Mouse (Mus musculus): Measurements from ENCODE around the gene Adamts7. TPM values are rescaled to one million over a fixed set of nuclear protein-coding genes. Genes with fewer than 3 reads are reported as not detected.

Adamts7 gene
- total RNA-seq, 2 experiments from 2014 or later, result 0.59 to 0.97 TPM

DNA sequence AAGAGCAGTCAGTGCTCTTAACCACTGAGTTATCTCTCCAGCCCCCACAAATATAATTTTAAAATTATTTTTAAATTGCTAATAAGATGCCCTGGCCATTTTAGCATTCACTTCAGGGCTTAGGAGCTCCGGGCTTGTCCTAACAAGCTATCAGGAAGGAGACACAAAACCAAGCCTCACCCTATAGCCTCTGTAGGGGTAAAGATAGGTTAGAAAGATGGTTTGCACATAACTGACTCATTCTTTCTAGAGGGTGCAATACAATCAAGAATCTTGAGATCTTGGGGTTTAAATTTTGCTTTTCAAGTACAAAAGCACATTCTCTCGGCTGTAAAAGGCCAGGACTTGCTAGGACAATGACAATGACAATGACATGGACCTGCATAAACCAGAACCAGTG is 86.2 kb downstream of the Adamts7 start:
- Histone ChIP-seq H3K27ac (no peak overlapping the region), H3K4me3 (no peak overlapping the region)
- DNase-seq (ENCODE audit: low spot score in 2 of 2), result no peak
- no peak for TF ChIP-seq CTCF (conservative IDR thresholded peaks at IDR 0.05)

DNA sequence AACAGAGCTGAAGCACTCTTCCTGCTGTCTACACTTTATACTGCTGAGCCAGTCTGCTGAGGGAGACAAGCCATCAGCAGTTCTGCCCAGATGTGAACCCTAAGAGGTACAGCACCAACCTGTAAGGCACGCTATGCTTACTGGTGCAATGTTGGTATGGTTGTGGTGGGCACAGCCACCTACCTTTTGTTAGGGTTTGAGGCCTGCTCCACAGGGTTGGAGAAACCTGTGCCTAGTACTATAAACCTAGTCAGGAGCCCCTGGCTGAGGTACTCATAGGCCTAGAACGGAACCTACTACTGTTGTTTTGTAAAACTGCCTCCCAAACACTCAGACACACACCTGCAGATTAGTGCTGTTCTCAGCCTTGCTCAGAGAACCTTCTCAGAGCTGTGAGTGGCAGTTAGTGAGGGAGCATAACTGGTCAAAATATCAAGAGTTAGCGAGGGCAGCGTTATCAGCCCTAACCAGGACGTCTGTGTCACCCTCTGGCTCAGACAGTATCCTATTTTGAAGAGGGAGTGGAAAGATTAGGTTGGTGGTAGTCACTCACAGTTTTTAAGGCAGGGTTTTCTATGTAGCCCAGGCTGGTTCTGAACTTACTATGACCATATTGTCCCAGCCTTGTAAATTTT is 87.4 kb downstream of the Adamts7 start:
- H3K4me3 ChIP-seq, result no peak overlapping the region
- no peak overlapping the region for H3K27ac ChIP-seq
- DNase-seq (ENCODE audit: low spot score in 2 of 2), result no peak
- TF ChIP-seq CTCF (conservative IDR thresholded peaks at IDR 0.05), result no peak

DNA sequence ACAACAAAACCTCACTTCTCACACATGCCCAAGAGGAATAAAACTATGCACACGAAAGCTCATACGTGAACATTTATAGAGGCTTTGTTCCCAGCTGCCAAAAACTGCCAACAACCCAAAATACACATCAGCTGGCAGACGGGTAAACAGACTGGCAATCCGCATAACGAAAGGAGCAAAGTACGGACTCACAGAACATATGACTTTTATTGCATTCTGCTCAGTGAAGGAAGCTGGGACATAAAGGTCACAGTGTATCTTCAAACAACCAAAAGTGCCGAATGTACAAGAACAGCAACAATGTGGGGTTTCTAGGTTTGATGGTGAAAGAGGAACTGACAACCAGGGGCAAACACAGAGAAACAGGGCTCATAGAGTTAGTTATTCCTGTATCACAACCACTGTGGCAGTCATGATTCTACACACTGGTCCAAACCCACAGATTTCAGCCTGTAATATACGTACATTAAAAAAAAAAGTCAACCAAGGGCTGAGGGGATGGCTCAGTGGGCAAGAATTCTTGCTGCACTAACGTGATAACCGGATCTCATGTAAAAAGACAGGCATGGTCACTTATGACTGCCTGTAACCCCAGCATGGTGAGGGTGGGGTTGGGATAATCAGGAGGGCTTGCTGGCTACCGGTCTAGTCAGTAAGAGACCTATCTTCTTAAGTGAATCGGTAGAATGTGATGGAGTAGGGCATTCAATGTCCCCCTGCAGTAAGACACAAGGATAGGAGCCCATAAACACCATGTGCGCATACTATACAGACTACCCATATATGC is 88.3 kb downstream of the Adamts7 start:
- no peak for TF ChIP-seq CTCF (conservative IDR thresholded peaks at IDR 0.05)
- DNase-seq (ENCODE audit: low spot score in 2 of 2), result no peak
- H3K4me3 ChIP-seq, result no peak overlapping the region

DNA sequence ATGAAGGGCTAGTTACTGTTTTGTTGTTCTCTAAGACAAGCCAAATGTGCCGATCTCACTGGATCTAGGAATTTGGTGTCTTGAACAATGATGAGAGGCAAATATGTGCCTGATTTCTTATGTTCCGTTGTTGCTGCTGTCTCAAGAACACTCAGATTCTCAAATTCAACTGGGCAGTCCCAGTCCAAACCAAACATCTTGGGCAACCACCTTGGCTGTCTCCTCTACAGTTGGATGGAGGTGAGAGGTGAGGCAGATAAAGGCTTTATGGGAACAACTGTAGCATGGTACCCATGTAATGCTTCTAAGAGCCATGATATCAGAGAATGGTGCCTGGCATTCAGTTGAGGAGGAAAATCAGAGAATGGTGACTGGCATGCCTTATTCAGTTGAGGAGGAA is 90.3 kb downstream of the Adamts7 start:
- Histone ChIP-seq H3K27ac (no peak overlapping the region), H3K4me3 (no peak overlapping the region)
- DNase-seq (ENCODE audit: low spot score in 2 of 2), result no peak
- no peak for TF ChIP-seq CTCF (conservative IDR thresholded peaks at IDR 0.05)

More for the DNA sequence above, 88.3 kb downstream of the Adamts7 start:
- H3K27ac ChIP-seq, result no peak overlapping the region

DNA sequence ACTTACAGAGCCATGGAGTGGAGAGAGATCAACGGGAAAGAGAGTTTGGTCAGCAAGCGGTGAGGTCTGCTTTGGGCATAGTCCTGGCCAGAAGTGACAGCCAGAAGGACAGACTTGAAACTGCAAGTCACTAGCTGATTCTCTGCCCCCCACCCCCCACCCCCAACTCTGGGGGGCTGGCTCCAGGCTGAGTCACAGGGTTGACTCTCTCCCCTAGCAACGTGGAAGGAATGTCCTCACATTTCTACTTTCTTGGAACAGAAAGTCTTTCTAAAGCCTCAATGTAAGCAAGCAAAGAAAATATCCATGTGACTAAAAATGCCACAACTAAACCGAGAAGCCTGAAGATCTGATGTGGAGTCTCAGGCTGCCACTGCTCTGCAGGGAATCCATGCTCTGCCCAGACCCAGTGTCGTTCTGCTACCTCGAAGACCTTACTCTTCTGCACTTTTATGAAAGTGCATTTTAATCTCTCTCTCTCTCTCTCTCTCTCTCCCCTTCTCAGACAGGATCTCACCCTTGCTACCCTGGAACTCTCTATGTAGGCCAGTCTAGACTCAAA is 93.1 kb downstream of the Adamts7 start:
- H3K4me3 ChIP-seq, result no peak overlapping the region
- no peak for DNase-seq (ENCODE audit: low spot score in 2 of 2)
- TF ChIP-seq CTCF (conservative IDR thresholded peaks at IDR 0.05), result no peak
- H3K27ac ChIP-seq, result 0 out of 2 replicates have a peak overlapping the region, but pooled peaks have one; percentile 7

DNA sequence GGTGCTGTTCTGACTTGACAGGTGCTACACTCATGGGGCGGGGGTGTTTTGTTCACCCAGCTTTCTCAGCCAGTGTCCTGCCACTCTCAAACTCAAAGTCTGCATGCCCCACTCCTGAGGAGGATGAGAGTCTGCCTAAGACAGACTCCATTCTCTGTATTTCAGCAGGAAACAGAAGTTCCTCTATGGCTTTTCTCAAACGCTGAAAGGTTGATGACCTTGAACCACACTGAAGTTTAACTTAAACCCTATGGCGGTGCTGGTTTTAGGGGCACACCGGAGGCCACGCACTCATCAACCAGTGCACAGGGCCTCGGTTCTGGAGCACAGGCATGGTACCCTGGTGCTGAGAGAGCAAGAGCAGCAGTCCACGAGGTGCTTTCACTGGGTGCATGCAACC is 94.4 kb downstream of the Adamts7 start:
- DNase-seq (ENCODE audit: low spot score in 2 of 2), result no peak
- H3K4me3 ChIP-seq, result no peak overlapping the region
- H3K27ac ChIP-seq, result no peak overlapping the region
- no peak for TF ChIP-seq CTCF (conservative IDR thresholded peaks at IDR 0.05)

Other genes starting within 250 kb of the Adamts7 start
- gene Ctsh, start 108.9 kb upstream of the Adamts7 start, total RNA-seq (2021), result 10 to 100 TPM; 13.7 to 16.0 TPM
- 100 to 1,000 TPM; 429 to 442 TPM for gene Morf4l1, start 48.3 kb upstream of the Adamts7 start, total RNA-seq (2021)
- gene Tbc1d2b, start 107.7 kb downstream of the Adamts7 start, total RNA-seq (2021), result 1 to 10 TPM; 9.5 to 9.7 TPM

Measured in layer of hippocampus, adult 2 months (tissue).